Mouse (Mus musculus): Measurements from ENCODE around the gene Slc1a5.

DNA sequence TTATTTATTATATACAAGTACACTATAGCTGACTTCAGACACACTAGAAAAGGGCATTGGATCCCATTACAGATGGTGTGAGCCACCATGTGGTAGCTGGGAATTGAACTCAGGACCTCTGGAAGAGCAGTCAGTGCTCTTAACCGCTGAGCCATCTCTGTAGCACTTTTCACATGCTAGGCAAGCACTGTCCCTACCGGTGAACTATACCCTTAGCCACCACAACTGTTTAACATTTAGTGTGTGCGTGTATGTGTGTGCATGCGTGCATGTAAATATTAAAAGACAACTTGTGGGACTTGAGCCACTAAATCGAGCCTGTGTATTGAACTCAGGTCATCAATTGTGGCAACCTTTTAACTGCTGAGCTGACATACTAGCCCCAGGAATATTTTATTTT, 65.6 kb downstream of the Slc1a5 start:
- TF ChIP-seq CTCF (conservative IDR thresholded peaks at IDR 0.05; ENCODE audit: low read length) (no peak), POU5F1 (IDR thresholded peaks at IDR 0.05; ENCODE audit: borderline replicate concordance, low read length) (no peak), NANOG (IDR thresholded peaks at IDR 0.05; ENCODE audit: borderline replicate concordance, low read length) (no peak)
